Mouse (Mus musculus) heart, adult 2 months (tissue): ENCODE data around the gene Cela3a.

Experiments
- CTCF ChIP-seq: fragments of 200-600 bp; IDR thresholded peaks from 2 replicates; pipeline ENCODE4 v1.8.1; 2022; ENCODE audit warnings: antibody characterized with exemption, mild to moderate bottlenecking, moderate library complexity
- EP300 ChIP-seq: fragments of 200-500 bp; IDR thresholded peaks from 2 replicates; pipeline ENCODE4 v1.6.1; 2011; ENCODE audit warnings: low read depth, low read length, control low read depth; ENCODE audit not compliant: insufficient read depth
- POLR2A ChIP-seq: fragments of 200-500 bp; IDR thresholded peaks from 2 replicates; pipeline ENCODE4 v1.6.1; 2011; ENCODE audit warnings: mild to moderate bottlenecking, low read depth, low read length, control low read depth; ENCODE audit not compliant: insufficient read depth

- TF ChIP-seq CTCF (no peak), EP300 (peak; percentile 85; the same call in 1 of the 2 replicates), POLR2A (peak; percentile 87)
These were observed 21.4 kb downstream of the Cela3a start for GRCm38 (mm10) chr4:137388059-137388794.
